Mouse (Mus musculus): ENCODE measurements at regions not wholly inside any gene's neighbourhood (a gene's known extent, or its start where the extent isn't known, plus 50 kb on each side); places are given as distances from the start of the nearest gene placed in this dataset.

DNA sequence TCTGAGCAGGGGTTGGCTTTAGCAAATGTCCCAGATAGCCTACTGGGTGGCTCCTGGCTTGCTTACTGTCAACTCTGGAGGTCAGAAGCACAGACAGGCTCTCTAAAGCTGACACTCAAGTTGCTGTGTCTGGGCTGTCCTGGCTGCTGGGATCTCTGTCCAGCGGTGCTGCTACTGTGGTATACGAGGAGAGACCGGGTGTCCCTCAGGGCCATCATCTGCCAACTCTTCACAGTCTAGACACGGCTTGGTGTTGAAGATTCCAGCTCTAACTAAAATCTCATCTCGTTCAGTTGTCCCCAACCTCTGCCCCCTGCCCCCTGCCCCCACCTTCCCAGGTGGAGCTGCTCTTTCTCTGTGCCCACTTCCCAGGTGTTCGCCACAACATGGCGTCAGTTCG, 577.1 kb upstream of the Gm19410 start:
- no peak for DNase-seq

DNA sequence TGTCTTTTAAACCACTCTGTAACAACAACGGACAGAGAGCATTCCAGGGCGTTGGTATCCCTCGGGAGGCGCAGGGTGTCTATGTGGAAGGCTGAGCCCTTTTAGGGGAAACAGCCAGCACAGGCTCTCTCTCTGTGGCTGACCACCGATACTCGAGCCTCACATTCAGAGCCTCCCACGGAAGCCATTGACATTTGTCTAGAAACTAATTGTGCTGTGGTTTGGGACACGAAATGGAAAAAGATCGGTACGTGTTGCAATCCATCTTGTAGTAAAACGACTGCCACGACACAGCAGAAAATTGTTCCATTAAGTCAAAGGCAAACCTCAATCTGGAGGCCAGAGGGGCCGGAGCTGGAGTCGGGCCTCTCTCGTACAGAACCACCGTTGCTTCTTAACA, 575.9 kb upstream of the Gm19410 start:
- DNase-seq, result no peak

DNA sequence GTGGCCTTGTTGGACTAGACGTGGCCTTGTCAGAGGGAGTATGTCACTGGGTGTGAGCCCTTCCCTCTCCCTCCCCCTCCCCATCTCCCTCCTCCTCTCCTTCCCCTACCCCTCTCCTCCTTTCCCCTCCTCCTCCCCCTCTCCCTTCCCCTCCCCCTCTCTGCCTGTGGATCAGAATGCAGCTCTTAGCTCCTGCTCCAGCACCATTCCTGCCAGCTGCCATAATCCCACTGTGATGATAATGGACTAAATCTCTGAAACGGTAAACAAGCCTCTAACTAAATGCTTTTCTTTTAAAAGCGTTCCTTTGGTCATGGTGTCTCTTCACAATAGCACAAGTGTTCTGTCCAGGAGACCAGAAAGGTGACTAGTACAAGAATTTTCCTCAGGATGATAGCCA, 573.1 kb upstream of the Gm19410 start:
- no peak for DNase-seq

DNA sequence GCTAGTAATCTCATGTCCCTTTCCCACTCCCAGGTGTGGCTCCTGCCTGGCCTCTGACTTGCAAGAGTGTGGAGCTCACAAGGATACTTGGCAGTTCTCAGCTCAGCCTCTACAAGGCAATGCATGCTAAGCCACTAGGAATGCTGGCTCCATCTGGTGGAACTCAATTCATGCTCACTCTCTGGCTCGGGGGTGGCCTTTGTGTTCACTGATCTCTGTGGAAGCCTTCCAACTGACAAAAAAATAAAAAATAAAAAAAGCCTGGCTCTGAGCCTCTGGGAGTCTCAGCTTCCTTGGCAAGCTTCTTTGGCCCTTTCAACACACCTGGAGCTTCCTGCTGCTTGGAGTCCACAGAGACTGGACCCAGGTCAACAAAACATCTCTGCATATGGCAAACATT, 571.8 kb upstream of the Gm19410 start:
- DNase-seq, result no peak

DNA sequence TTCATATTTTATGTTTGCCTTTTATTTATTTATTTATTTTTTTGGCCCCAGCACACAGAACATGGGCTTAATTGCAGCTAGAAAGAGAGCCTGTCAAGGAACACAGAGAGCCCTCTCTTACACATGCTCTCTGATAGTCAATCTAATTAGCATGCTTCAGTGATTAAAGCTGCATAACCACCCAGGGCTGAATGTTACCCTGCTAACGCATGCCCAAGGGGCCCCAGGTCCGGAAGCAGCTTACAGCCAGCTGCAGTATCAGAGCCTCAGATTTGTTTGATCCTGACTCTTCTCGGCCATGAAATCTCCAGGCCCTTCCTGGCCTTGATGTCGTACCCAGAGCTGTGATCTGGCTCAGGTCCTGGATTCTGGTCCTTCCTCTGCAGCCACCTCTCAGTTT, 569.4 kb upstream of the Gm19410 start:
- no peak for DNase-seq

DNA sequence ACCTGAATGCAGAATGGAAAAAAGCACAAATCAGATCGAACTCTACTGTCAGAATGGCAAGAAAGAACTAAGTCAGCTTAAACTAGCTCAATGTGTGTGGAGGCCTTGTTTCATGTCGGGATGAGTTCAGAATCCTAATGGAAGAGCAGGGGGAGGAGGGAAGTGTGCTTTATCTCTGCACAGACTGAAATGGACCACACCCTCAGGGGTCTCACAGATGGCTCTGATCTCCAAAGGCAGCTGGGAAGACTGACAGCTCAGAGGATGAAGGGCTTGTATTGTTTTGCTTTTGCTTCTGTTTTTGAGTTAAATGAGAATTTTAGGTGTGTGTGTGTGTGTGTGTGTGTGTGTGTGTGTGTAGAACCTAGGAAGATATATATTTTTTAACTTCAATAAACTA, 566.8 kb upstream of the Gm19410 start:
- no peak for DNase-seq

DNA sequence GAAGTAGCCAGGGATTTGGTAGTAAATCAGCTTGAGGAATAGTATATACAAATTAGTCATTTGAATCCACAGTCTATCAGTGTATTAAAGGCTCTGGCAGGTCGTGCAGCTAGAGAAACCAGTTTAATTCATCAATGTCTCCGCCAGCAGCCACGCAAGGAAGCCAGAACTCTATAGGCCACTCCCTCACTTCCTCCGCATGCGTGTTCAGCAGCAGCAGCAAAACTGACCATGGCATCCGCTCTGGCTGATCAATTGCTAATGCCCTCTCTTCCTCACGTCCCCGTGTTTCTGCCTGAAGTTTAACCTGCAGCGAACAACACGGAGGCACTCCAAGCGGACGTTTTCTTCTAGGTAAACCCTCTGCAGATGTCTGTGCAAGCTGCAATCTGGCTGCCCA, 564.2 kb upstream of the Gm19410 start:
- DNase-seq, result no peak

DNA sequence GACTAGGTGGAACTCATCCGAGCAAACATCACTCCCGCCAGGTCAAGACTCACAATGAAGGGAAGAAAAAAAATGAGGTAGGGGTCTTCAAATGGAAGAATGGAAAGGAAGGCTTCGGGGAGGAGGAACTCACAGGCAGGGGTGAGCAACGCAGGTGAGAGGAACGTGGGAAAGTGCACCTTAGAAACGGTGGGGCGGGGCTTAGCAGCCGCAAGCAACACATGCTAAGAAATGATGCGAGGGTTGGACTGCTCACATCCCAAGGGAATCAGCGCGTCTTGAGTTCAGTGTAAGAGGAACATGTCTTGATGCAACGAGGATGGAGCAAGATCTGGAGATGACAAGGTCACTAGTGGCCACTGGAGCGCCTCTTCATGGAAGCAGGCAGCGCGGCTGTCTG, 560.6 kb upstream of the Gm19410 start:
- DNase-seq, result no peak

DNA sequence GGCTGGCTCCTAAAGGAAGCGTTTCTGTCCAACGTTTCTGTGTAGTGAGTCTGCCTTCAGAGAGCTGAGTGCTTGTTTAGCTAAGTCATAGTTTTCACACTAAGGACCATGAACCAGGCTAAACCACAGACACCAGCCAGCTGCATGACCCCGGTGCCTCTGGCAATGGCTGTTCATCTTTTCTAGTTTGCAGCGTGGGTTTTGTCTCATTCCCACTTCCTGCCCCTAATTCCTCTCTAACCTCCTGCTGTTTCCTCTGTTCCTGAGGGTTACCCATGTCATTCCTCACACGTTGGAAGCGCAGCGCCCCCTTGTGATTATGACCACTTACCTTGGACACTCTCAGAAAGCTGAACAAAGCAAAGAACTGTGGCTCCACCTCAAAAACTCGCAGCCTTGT, 560.1 kb upstream of the Gm19410 start:
- DNase-seq, result peak; percentile 44

DNA sequence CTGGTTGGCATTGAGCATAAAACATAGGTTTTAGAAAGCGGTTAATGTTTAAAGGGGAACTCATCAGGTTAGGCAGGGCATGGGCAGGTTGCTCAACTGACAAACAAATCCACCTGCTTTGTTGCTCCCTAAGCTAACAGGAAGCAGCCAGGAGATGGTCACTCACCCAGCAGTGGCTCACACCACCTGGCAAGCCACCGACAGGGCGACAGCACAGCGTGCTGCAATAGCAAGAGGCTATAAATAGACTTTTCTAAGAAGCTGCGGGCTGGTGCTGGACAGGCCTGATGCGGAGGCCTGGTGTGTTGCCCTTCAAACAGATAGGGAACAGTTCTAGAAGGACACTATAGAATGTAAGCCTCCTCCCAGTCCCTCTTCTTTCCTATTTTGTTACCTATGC, 559.3 kb upstream of the Gm19410 start:
- peak; percentile 32 for DNase-seq

DNA sequence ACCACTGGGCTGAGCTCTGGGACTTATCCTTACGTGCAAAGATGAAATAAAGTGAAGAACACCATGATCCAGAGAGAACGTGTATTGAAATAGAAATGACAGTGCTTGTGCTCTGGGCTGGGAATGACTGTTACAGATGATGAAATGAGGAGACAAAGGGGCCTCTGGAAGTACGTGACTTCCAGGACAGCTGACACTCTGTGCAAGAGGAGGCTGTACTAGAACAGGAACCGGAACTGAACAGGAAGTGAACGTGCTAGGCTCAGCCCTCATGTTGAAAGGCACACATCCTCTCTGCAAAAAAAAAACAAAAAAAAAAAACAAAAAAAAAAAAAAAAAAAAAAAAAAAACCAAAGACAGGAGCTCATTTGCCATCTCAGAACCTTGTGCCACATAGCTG, 557.2 kb upstream of the Gm19410 start:
- DNase-seq, result no peak

DNA sequence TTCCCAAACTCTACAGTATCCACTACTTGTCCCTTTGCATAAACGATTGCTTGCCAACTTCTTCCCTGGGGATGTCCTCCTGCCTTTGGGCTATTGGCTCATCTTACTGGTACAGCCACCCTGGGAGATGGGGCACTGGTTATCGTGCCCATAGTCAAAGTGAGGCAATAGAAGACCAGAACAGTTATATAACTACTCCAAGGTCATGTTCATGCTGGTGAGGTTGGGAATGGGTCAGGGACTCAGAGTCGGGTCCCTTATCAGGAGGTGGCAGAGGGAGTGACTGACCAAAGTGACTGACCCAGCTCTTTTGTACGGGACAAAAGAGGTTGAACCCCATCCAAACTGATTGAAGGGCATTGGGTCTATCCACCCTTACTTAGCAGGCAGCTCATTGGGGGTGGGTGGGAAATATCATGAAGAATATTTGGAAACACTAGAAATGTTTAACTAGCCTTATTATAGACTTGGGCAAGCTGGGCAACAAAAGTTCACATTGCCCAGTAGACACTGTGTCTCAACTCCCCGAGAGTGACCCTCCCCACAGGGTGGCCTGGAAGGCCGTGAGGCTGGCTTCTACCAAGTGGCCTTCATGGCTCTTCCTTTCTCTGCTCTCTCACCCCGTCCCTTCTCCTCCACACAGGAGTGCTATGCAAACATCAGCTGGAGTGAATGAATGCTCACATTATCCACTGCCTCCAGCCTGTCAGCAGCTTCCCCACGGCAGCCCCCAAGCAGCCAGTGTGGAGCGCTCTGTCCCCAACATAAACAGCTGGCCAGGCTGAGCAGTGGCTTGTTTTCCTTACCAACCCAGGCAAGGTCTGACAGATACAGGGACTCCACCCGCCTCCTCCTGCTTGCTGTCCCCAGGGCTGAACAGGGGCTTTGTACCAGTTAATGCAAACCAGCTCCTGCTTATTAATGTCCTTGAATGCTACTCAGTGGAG, 553.8 kb upstream of the Gm19410 start:
- no peak for DNase-seq

DNA sequence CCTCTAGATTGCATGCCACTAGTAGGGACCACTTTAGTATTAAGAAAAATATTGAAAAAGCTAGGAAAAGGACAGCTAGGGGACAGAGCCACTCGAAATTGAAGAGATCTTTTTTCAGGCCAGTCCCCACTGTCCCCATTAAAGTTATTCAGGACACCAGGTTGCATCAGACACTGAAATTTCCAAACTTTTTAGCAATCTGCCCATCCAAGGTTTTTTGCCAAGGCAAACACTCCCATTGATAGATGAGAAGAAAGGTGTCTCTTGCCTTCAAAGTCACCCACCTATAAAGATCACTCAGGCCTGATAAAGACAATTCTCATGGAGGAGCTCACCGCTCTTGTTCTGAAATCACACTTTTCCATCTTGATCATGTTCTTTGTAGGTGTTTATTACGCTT, 552.1 kb upstream of the Gm19410 start:
- DNase-seq, result no peak

DNA sequence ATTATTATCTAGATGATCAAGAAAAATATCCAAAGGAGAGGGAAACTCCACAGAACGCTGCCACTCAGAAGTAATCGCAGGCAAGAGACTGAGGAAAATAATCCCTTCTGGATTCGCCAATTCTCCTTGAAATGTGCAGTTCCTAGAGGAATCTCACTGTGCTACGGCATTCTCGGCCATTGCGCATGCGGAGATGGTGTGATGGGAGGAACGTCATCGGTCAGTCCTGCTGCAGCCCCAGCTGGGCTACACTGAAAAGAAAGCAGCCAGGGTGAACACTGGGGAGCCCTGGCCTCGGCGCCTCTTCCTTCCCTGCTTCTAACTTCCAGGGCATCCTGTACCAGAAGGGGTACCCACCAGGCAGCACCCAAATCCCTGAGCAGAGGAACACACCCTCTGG, 548.0 kb upstream of the Gm19410 start:
- DNase-seq, result no peak

DNA sequence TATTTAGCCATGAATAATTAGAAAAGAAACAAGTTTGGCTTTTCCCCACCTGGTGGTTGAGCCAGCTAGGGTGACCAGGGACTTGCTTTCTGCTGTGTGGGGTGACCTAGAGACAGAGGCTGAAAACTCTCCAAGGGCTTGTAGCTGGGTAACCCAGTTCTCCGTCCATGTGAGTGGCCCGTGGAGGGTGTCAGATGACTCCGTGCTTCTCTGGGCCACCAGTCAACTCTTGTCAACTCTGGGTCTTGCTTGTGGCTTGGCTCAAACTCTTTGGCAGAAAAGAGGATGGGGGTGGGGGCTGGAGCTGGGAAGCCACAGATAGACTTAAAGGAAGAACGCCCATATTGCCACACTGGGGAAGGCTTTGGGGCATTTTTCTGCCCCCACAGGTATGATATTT, 547.3 kb upstream of the Gm19410 start:
- no peak for DNase-seq

DNA sequence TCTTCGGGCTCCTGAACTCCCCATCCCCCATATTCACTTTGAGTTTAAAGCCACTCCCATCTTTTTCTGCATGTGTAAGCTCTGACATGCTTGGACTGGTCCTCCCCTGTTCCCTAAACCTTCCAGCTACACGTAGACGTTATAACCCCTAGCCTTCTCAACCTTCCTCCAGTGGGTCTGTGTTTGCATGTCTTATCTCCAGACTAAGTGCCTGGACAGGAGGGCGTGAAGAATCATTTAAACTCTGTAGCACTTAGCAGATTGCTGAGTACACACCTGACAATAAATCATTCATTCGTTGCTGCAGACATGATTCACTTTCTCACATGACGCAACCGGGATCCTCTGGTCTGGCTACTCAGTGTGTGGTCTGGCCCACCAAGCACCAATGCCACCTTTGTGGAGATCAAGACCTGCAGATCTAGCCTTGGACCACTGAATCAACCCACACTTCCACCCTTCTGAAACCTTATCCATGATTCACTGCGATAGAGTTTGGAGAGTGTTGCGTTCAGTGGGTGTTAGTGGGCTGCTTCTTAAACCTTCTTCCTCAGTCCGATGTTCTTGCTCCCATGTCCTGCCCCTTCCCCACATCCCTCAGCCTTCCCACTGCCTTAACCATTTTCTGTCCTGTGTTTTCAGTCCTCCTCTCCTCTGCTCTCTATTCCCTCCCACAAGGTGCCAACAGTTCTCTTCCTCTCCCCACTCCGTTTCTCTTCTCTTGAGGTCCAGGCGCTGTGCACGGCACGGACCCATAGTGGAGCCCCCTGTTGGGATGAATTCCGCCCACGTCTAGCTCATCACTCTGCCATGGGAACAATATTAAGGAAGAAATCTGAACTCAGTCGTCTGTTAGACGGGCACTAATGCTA, 541.3 kb upstream of the Gm19410 start:
- no peak for DNase-seq

DNA sequence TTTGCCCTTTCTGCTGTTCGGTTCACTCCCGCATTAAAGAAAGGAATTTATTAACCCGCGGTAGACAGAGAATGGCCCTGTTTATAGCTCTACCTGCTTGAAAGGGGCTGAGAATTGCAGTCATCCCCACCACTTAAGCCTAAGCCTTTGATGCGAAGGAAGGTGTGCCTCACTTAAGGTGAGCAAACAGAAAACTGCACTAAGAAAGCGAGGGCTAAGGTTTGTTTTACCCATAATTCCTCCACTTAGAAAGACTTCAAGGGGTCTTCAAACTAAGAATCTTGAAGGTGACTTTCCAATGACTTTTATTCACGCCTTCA, 540.7 kb upstream of the Gm19410 start:
- DNase-seq, result no peak

DNA sequence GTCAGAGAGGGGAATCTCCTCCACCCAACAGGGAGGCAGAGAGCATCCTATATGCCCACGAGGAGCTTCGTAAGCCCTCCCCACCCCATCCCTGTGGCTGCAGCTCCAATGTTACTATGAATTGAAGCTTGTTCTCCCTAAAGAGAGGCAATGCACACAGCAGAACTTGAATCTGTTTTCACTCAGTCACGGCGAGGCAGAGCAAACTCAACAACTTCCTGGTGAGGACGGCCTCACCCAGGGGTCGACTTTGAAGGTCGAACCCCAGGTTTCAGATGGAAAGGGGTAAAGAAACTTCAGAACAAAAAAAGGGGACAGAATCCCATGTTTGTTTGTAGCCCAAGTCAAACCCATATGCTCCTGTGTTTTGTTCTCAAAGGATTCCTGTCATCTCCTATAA, 538.5 kb upstream of the Gm19410 start:
- DNase-seq, result no peak

DNA sequence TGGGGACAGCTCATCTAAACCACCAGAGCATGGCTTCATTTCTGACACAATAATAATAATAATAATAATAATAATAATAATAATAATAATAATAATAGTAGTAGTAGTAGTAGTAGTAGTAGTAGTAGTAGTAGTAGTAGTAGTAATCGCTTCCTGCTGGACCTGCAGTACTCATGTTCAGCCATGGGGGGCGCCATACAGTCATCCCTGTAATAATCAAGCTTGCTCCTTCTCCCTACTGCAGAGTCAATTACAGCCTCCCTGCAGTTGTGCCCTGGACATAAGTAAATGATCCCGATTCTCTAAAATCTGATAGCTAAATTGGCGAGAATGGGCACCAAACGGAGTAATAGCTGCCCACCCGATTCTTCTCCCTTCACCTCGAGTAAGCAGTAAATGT, 537.1 kb upstream of the Gm19410 start:
- DNase-seq, result no peak

DNA sequence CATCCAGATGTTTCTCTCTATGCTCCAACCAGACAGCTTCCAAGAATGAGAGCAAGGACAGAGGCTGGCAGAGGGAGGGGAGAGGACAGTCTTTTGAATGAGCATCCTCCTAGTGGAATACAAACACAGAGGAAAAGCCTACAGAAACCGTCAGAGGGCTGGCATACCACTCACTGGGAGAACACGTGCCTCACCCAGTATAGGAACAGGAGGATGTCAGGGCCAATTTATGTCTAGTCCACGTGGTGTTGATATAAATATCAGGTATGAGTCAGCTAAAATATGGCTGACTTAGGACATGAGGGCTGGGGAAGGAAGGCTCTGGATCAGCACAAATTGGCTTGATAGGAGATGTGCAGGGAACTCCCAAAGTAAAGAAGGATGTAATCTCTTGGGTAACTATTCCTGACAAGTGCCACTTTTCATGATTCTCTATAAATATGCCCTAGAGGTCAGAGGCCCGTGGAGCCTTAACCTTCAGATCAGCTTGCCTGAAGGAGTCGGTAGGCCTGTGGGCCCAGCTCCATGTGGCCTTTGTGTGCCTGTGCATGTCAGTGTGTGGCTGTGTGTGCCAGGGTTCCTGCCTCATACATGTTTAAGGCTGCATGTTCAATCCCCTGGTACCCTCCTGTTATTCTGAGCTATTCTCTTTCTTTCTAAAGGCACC, 531.9 kb upstream of the Gm19410 start:
- no peak for DNase-seq

DNA sequence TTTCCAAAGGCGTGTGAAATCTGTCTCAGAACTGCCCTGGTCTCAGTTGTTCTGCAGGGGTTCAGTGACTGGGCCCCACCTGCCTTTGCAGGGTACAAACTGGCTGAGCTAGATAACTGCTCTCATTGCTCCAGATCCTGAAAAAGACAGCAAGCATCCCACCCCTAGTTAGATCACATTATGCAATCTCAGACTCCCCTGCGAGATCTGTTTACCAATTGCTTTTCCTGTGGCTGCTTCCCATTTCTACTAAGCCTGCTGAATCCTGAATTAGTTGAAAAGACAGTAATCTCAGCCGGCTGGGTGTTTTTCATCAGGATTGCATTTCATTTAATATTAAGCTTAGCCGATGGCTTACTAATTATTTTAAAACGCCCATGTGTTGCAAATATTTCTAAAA, 531.2 kb upstream of the Gm19410 start:
- DNase-seq, result no peak

DNA sequence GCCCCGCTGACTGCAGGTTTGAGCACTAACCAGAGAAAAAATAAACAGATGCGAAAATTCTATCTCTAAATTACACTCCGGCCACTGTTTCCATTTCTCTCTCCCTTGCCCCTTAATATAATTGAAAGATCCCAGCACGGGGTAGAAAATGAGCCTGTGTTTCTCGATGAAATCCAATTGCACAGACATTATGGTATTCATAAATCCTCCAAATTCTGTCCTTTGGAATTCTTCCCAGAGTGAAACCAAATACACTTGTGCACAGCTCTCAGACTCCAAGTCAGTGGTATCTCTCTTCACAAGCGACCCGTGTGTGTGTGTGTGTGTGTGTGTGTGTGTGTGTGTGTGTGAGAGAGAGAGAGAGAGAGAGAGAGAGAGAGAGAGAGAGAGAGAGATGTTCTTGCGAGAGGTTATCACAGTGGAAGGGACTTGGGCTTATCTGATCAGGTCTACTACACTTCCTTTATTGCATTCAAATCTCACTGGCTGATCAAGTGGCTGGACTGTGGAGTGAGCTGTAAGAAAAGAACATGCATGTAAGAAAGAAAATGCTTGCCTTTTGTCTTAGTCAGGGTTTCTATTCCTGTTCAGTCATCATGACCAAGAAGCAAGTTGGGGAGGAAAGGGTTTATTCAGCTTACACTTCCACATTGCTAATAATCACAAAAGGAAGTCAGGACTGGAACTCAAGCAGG, 529.6 kb upstream of the Gm19410 start:
- DNase-seq, result no peak

DNA sequence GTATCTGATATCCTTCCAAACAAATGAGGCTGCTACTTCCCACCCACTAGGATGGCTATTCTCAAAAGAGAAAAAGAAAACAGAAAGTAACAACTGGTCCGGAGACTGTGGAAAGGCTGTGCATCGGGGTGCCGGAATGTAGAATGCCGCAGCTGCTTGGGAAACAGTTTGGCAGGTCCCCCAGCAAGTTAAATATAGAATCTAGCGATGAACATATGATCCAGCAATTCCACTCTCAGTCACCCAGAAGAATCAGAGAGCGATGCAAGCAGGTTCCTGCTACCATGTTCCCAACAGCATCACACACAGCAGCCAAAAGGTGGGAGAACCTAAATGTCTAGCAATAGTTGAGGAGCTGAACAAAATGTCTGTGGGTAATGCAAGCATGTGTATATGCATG, 528.3 kb upstream of the Gm19410 start:
- no peak for DNase-seq
